Mouse (Mus musculus): ENCODE measurements at regions not wholly inside any gene's neighbourhood (a gene's known extent, or its start where the extent isn't known, plus 50 kb on each side); places are given as distances from the start of the nearest gene placed in this dataset.

GRCm38 (mm10) chr16:49633502-49633901 lies 65.5 kb upstream of the Ift57 start:
- Histone ChIP-seq H3K36me3 (ENCODE audit: insufficient read depth) (no peaks in the 10 kb centered on the region), H3K9me3 (ENCODE audit: low read length) (no peaks in the 10 kb centered on the region), H3K9ac (no peak overlapping the region), H3K4me3 (ENCODE audit: low read depth, low read length) (no peak overlapping the region), H3K4me2 (ENCODE audit: low read depth) (no peak overlapping the region), H3K4me1 (ENCODE audit: insufficient read depth) (peaks cover 4% of the 10 kb centered on the region; the same call in 1 of the 2 replicates), H3K27me3 (ENCODE audit: insufficient read depth, low read length) (no peaks in the 10 kb centered on the region), H3K27ac (ENCODE audit: low read depth, low read length) (0 out of 2 replicates have a peak overlapping the region, but pooled peaks have one; percentile 9)
- WGBS: 66% methylated on average over 5 of the region's 5 CpGs
- DNase-seq (peak; percentile 42), ATAC-seq (peak; percentile 77)
- no peak for TF ChIP-seq CTCF (IDR thresholded peaks at IDR 0.05; ENCODE audit: low read depth)

DNA sequence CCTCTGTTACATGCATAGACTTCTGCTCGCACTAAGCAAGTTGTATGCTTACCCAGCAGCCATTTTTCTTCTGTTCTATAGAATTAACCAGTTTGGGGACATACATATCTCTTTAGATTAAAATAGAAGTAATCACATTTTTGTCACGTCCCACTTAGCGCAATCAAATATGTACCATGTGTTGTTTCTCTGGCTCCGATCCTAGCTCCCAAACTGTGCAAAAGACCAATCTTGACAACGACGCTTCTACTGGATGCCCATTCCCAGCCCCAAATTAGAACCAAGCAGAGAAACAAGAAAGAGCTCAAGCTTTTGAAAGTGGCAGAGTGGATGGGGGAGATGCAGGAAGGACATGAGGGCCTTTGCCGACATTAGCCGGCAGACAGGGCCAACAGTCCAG lies 63.5 kb upstream of the Ift57 start:
- H3K4me2 ChIP-seq (ENCODE audit: low read depth): peak overlapping the region; percentile 19; the same call in 1 of the 2 replicates
- H3K9ac ChIP-seq: no peak overlapping the region
- no peak overlapping the region for H3K27ac ChIP-seq (ENCODE audit: low read depth, low read length)
- H3K36me3 ChIP-seq (ENCODE audit: insufficient read depth): no peaks in the 10 kb centered on the region
- no peak for TF ChIP-seq CTCF (IDR thresholded peaks at IDR 0.05; ENCODE audit: low read depth)
- ATAC-seq (peak; percentile 67), DNase-seq (peak; percentile 70)
- H3K4me3 ChIP-seq (ENCODE audit: low read depth, low read length): no peak overlapping the region
- H3K4me1 ChIP-seq (ENCODE audit: insufficient read depth): peaks cover 4% of the 10 kb centered on the region; the same call in 1 of the 2 replicates
- WGBS: 58% methylated on average over 8 of the region's 8 CpGs
- no peaks in the 10 kb centered on the region for H3K9me3 ChIP-seq (ENCODE audit: low read length)
- H3K27me3 ChIP-seq (ENCODE audit: insufficient read depth, low read length): no peaks in the 10 kb centered on the region

GRCm38 (mm10) chr16:49636467-49636866 lies 62.6 kb upstream of the Ift57 start:
- no peak overlapping the region for H3K4me3 ChIP-seq (ENCODE audit: low read depth, low read length)
- 62% methylated on average over 1 of the region's 1 CpGs for WGBS
- no peaks in the 10 kb centered on the region for H3K36me3 ChIP-seq (ENCODE audit: insufficient read depth)
- TF ChIP-seq CTCF (IDR thresholded peaks at IDR 0.05; ENCODE audit: low read depth): no peak
- no peak for DNase-seq
- H3K9ac ChIP-seq: no peak overlapping the region
- peaks cover 4% of the 10 kb centered on the region; the same call in 1 of the 2 replicates for H3K4me1 ChIP-seq (ENCODE audit: insufficient read depth)
- no peaks in the 10 kb centered on the region for H3K9me3 ChIP-seq (ENCODE audit: low read length)
- no peak overlapping the region for H3K4me2 ChIP-seq (ENCODE audit: low read depth)
- peak; percentile 52; the same call in 1 of the 2 replicates for ATAC-seq
- H3K27me3 ChIP-seq (ENCODE audit: insufficient read depth, low read length): no peaks in the 10 kb centered on the region
- no peak overlapping the region for H3K27ac ChIP-seq (ENCODE audit: low read depth, low read length)

GRCm38 (mm10) chr16:49642696-49643095 lies 56.3 kb upstream of the Ift57 start:
- ATAC-seq (no peak), DNase-seq (no peak)
- H3K4me3 ChIP-seq (ENCODE audit: low read depth, low read length): no peak overlapping the region
- no peak overlapping the region for H3K9ac ChIP-seq
- no peak overlapping the region for H3K27ac ChIP-seq (ENCODE audit: low read depth, low read length)
- no peaks in the 10 kb centered on the region for H3K9me3 ChIP-seq (ENCODE audit: low read length)
- H3K27me3 ChIP-seq (ENCODE audit: insufficient read depth, low read length): no peaks in the 10 kb centered on the region
- no peak overlapping the region for H3K4me2 ChIP-seq (ENCODE audit: low read depth)
- no peaks in the 10 kb centered on the region for H3K4me1 ChIP-seq (ENCODE audit: insufficient read depth)
- 74% methylated on average over 1 of the region's 1 CpGs for WGBS
- no peak for TF ChIP-seq CTCF (IDR thresholded peaks at IDR 0.05; ENCODE audit: low read depth)
- no peaks in the 10 kb centered on the region for H3K36me3 ChIP-seq (ENCODE audit: insufficient read depth)

DNA sequence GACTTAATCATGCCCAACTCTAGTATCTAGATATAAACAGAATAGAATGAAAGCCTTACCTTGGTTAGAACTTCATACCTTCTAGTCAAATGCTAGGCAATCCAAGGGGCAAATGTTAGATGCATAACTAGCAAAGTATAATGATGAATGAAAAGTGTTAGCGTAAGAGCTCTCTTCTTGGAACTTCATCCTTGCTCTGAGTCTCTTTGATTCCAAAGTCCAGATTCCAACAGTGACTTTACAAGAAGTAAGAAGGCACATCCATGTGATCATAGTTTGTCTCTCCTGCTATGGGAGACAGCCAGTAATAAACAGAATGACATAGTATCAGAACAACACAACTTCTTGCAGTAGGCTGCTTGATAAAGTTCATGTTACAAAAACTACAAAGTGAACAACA lies 54.6 kb upstream of the Ift57 start:
- no peak overlapping the region for H3K27ac ChIP-seq (ENCODE audit: low read depth, low read length)
- no peak for DNase-seq
- H3K4me2 ChIP-seq (ENCODE audit: low read depth): no peak overlapping the region
- no peaks in the 10 kb centered on the region for H3K27me3 ChIP-seq (ENCODE audit: insufficient read depth, low read length)
- ATAC-seq: no peak
- TF ChIP-seq CTCF (IDR thresholded peaks at IDR 0.05; ENCODE audit: low read depth): no peak
- no peaks in the 10 kb centered on the region for H3K36me3 ChIP-seq (ENCODE audit: insufficient read depth)
- H3K4me1 ChIP-seq (ENCODE audit: insufficient read depth): no peaks in the 10 kb centered on the region
- no peak overlapping the region for H3K9ac ChIP-seq
- no peak overlapping the region for H3K4me3 ChIP-seq (ENCODE audit: low read depth, low read length)
- H3K9me3 ChIP-seq (ENCODE audit: low read length): no peaks in the 10 kb centered on the region
- WGBS: 94% methylated on average over 1 of the region's 1 CpGs

- no peak overlapping the region for H3K4me2 ChIP-seq (ENCODE audit: low read depth)
- H3K36me3 ChIP-seq (ENCODE audit: insufficient read depth): no peaks in the 10 kb centered on the region
- no peak overlapping the region for H3K4me3 ChIP-seq (ENCODE audit: low read depth, low read length)
- no peak overlapping the region for H3K9ac ChIP-seq
- H3K27ac ChIP-seq (ENCODE audit: low read depth, low read length): no peak overlapping the region
- H3K27me3 ChIP-seq (ENCODE audit: insufficient read depth, low read length): no peaks in the 10 kb centered on the region
- no peaks in the 10 kb centered on the region for H3K4me1 ChIP-seq (ENCODE audit: insufficient read depth)
- H3K9me3 ChIP-seq (ENCODE audit: low read length): no peaks in the 10 kb centered on the region
- TF ChIP-seq CTCF (IDR thresholded peaks at IDR 0.05; ENCODE audit: low read depth): no peak
- ATAC-seq (no peak), DNase-seq (no peak)
Measured at GRCm38 (mm10) chr16:49646479-49646878, 52.6 kb upstream of the Ift57 start.

Measured in forebrain, postnatal 0 days (tissue).